Mouse (Mus musculus): ENCODE data around the gene Coa4.
A peak's percentile ranks its signal among the peaks of the same experiment; 100 is the strongest.

The Coa4 gene

GRCm38 (mm10) chr7:100504740-100505487, 32.0 kb upstream of the Coa4 start:
- peak; percentile 67 for DNase-seq (ENCODE audit: low read depth, low spot score)

GRCm38 (mm10) chr7:100506494-100506893, 30.4 kb upstream of the Coa4 start:
- no peak for DNase-seq (ENCODE audit: low read depth, low spot score)

- DNase-seq (ENCODE audit: low read depth, low spot score): no peak
Measured at GRCm38 (mm10) chr7:100508670-100509069, 28.2 kb upstream of the Coa4 start.

- no peak for DNase-seq (ENCODE audit: low read depth, low spot score)
Measured at GRCm38 (mm10) chr7:100511602-100512001, 25.3 kb upstream of the Coa4 start.

- DNase-seq (ENCODE audit: low read depth, low spot score): peak; percentile 58
Measured at GRCm38 (mm10) chr7:100514573-100514972, 22.3 kb upstream of the Coa4 start, which contains the start of gene Dnajb13. TSS of gene Dnajb13 (minus strand) at chr7:100514960.

- DNase-seq (ENCODE audit: low read depth, low spot score): no peak
Measured at GRCm38 (mm10) chr7:100520204-100520603, 16.7 kb upstream of the Coa4 start.

GRCm38 (mm10) chr7:100520663-100521285, 16.1 kb upstream of the Coa4 start:
- DNase-seq (ENCODE audit: low read depth, low spot score): peak; percentile 82

- peak; percentile 72 for DNase-seq (ENCODE audit: low read depth, low spot score)
Measured at GRCm38 (mm10) chr7:100522222-100522621, 14.6 kb upstream of the Coa4 start.

- DNase-seq (ENCODE audit: low read depth, low spot score): no peak
Measured at GRCm38 (mm10) chr7:100524669-100525068, 12.2 kb upstream of the Coa4 start.

GRCm38 (mm10) chr7:100530766-100531165, 6.1 kb upstream of the Coa4 start:
- no peak for DNase-seq (ENCODE audit: low read depth, low spot score)

GRCm38 (mm10) chr7:100533503-100533902, 3.4 kb upstream of the Coa4 start:
- DNase-seq (ENCODE audit: low read depth, low spot score): peak; percentile 69

GRCm38 (mm10) chr7:100534216-100534615, 2.7 kb upstream of the Coa4 start:
- DNase-seq (ENCODE audit: low read depth, low spot score): no peak

- no peak for DNase-seq (ENCODE audit: low read depth, low spot score)
Measured at GRCm38 (mm10) chr7:100535831-100536230, 1.0 kb upstream of the Coa4 start.

- no peak for DNase-seq (ENCODE audit: low read depth, low spot score)
Measured at GRCm38 (mm10) chr7:100537519-100537902, 640 bp downstream of the Coa4 start.

GRCm38 (mm10) chr7:100539516-100539915, 2.6 kb downstream of the Coa4 start:
- no peak for DNase-seq (ENCODE audit: low read depth, low spot score)

GRCm38 (mm10) chr7:100544437-100544836, 7.6 kb downstream of the Coa4 start:
- DNase-seq (ENCODE audit: low read depth, low spot score): no peak

GRCm38 (mm10) chr7:100547631-100548030, 10.8 kb downstream of the Coa4 start:
- no peak for DNase-seq (ENCODE audit: low read depth, low spot score)

- DNase-seq (ENCODE audit: low read depth, low spot score): no peak
Measured at GRCm38 (mm10) chr7:100549796-100550195, 12.9 kb downstream of the Coa4 start.

- peak; percentile 42 for DNase-seq (ENCODE audit: low read depth, low spot score)
Measured at GRCm38 (mm10) chr7:100550338-100551007, 13.6 kb downstream of the Coa4 start.

GRCm38 (mm10) chr7:100554939-100555338, 18.1 kb downstream of the Coa4 start:
- DNase-seq (ENCODE audit: low read depth, low spot score): peak; percentile 62

- peak; percentile 69 for DNase-seq (ENCODE audit: low read depth, low spot score)
Measured at GRCm38 (mm10) chr7:100555431-100555951, 18.6 kb downstream of the Coa4 start.

GRCm38 (mm10) chr7:100557241-100557640, 20.4 kb downstream of the Coa4 start:
- no peak for DNase-seq (ENCODE audit: low read depth, low spot score)

Measured in R1 (cell line).